Mouse (Mus musculus) G1E (cell line): Measurements from ENCODE around the gene Map3k13. TPM values are rescaled to one million over a fixed set of nuclear protein-coding genes. Genes with fewer than 3 reads are reported as not detected.

Experiments
- ATAC-seq: 2 replicates; pipeline ENCODE4 v1.8.0; 2016; ENCODE audit warnings: mild to moderate bottlenecking; ENCODE audit not compliant: insufficient number of reproducible peaks, poor library complexity, low FRiP score, severe bottlenecking; ENCODE audit errors: extremely low read depth
- DNase-seq: peaks from one replicate; pipeline ENCODE4 v3.0.0; 2012; ENCODE audit warnings: low spot score
- H3K27me3 ChIP-seq: 2 replicates; pipeline ENCODE4 v1.6.1; 2012; ENCODE audit warnings: mild to moderate bottlenecking, low read length, inconsistent platforms; ENCODE audit not compliant: insufficient read depth
- H3K36me3 ChIP-seq: replicated peaks from 2 replicates; pipeline ENCODE3; 2012; ENCODE audit warnings: mild to moderate bottlenecking, inconsistent platforms
- H3K4me1 ChIP-seq: 2 replicates; pipeline ENCODE4 v1.6.1; 2012; ENCODE audit warnings: low read depth, low read length, inconsistent platforms, mixed read lengths; ENCODE audit not compliant: insufficient read depth
- H3K4me3 ChIP-seq: 2 replicates; pipeline ENCODE4 v1.5.1; 2012; ENCODE audit warnings: low read depth, mild to moderate bottlenecking, inconsistent platforms, low read length, moderate library complexity, mixed read lengths
- H3K9me3 ChIP-seq: replicated peaks from 2 replicates; pipeline ENCODE4 v1.6.1; 2012; ENCODE audit warnings: inconsistent platforms
- CTCF ChIP-seq: IDR thresholded peaks from 2 replicates; pipeline ENCODE4 v1.5.1; 2012; ENCODE audit warnings: low read depth, low read length, inconsistent platforms, mixed read lengths
- GATA1 ChIP-seq: IDR thresholded peaks from 2 replicates; pipeline ENCODE4 v1.6.1; 2012; ENCODE audit warnings: borderline replicate concordance, low read length, inconsistent platforms, mixed read lengths
- GATA2 ChIP-seq: IDR thresholded peaks from 2 replicates; pipeline ENCODE4 v1.6.1; 2012; ENCODE audit warnings: low read depth, low read length, inconsistent platforms, borderline replicate concordance
- POLR2AphosphoS5 ChIP-seq: IDR thresholded peaks from 2 replicates; pipeline ENCODE4 v1.6.1; 2012; ENCODE audit warnings: low read depth, low read length, inconsistent platforms; ENCODE audit not compliant: insufficient replicate concordance
- TAL1 ChIP-seq: conservative IDR thresholded peaks from 2 replicates; pipeline ENCODE4 v1.6.1; 2012; ENCODE audit warnings: low read depth, low read length, inconsistent platforms, mixed read lengths
- polyA plus RNA-seq: library from polyadenylated mRNA; stranded (reverse); fragments of >175 nt; gene quantifications from 2 replicates; pipeline ENCODE4 v1.2.3, GENCODE M21; 2012
- total RNA-seq, 2 experiments: library from RNA; stranded (forward) in 1 of 2; stranded (reverse) in 1 of 2; fragments of 200-1000 nt in 1 of 2; fragments of >200 nt in 1 of 2; fragmentation: Nextera tagmentation in 1 of 2; gene quantifications; 2 replicates each; pipeline ENCODE4 v1.2.3; 2014 to 2017

The Map3k13 gene
- total and polyA plus RNA-seq, 3 experiments, result 0.01 to 0.45 (median 0.16) TPM

GRCm38 (mm10) chr16:21971446-21971845, 177.3 kb downstream of the Map3k13 start:
- Histone ChIP-seq H3K4me3 (no peak overlapping the region), H3K36me3 (no peaks in the 10 kb centered on the region), H3K4me1 (no peaks in the 10 kb centered on the region), H3K27me3 (peaks cover 13% of the 10 kb centered on the region; the same call in 1 of the 2 replicates), H3K9me3 (no peaks in the 10 kb centered on the region)
- ATAC-seq (no peak), DNase-seq (no peak)
- no peak for TF ChIP-seq CTCF
- no peak for TF ChIP-seq TAL1
- no peak for TF ChIP-seq GATA2
- no peak for TF ChIP-seq POLR2AphosphoS5
- no peak for TF ChIP-seq GATA1

DNA sequence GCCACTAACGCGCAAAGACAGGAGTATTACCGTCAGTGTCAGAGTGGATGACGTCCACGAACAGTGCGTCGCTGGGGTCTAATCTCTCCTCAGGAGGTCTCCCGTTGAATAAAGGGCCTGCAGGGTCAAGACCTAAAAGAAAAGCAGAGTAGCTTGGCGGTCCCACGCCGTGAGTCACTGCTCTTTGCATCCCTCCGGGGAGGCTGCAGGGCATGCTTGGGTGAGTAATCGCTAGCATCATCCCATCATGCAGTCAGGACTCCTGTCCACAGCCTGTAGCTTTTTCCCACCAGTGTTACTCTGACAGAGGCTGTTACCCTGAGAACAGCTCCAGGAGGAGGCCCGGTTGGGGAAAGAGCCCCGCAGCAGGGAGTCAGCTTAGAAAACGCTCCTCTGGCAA, 182.1 kb downstream of the Map3k13 start:
- ATAC-seq (no peak), DNase-seq (no peak)
- no peaks in the 10 kb centered on the region for H3K4me1 ChIP-seq
- no peaks in the 10 kb centered on the region for H3K9me3 ChIP-seq
- no peaks in the 10 kb centered on the region for H3K36me3 ChIP-seq
- TF ChIP-seq POLR2AphosphoS5, result no peak
- no peak for TF ChIP-seq GATA1
- no peak for TF ChIP-seq TAL1
- TF ChIP-seq GATA2, result no peak
- no peak for TF ChIP-seq CTCF
- H3K4me3 ChIP-seq, result no peak overlapping the region
- H3K27me3 ChIP-seq, result peaks cover 40% of the 10 kb centered on the region

DNA sequence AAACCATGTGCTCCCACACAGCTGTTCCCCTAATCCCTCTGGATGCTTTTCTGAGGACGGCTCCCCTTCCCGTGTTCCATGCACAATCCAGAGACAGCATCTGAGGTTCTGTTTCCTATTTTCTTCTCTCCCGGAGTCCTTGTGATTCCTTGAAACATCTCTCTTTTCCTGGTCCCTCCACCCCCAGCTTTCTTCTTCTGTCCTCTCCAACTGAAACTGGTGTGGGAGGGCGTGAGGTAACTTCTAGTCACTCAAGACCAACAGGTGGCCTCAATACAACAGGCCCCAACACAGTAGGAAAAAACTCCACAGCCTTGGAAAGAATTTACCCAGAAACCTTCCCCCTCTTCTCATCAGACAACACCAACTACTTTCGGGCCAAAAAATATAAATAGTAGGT, 183.2 kb downstream of the Map3k13 start:
- Histone ChIP-seq H3K4me1 (no peaks in the 10 kb centered on the region), H3K27me3 (peaks cover 40% of the 10 kb centered on the region), H3K4me3 (no peak overlapping the region), H3K9me3 (no peaks in the 10 kb centered on the region), H3K36me3 (no peaks in the 10 kb centered on the region)
- no peak for ATAC-seq
- TF ChIP-seq GATA1, result no peak
- TF ChIP-seq CTCF, result no peak
- DNase-seq, result no peak

Other genes starting within 250 kb of the Map3k13 start
- gene 2510009E07Rik, start 99.7 kb upstream of the Map3k13 start, total RNA-seq (2014; fragmentation: Nextera tagmentation), result not detected in 2 replicates
- 0.27 and 0.41 TPM in 2 replicates for gene 2510009E07Rik, start 99.7 kb upstream of the Map3k13 start, total RNA-seq (2017)
- not detected in 2 replicates for gene 2510009E07Rik, start 99.7 kb upstream of the Map3k13 start, polyA plus RNA-seq
- gene Ehhadh, start 6.5 kb upstream of the Map3k13 start, total RNA-seq (2014; fragmentation: Nextera tagmentation), result not detected in 2 replicates
- 0.11 TPM in 1 of 2 replicates, not detected in the other for gene Ehhadh, start 6.5 kb upstream of the Map3k13 start, total RNA-seq (2017)
- 0.01 TPM in 1 of 2 replicates, not detected in the other for gene Ehhadh, start 6.5 kb upstream of the Map3k13 start, polyA plus RNA-seq
- 7.4 and 9.0 TPM in 2 replicates for gene Tmem41a, start 153.2 kb downstream of the Map3k13 start, total RNA-seq (2014; fragmentation: Nextera tagmentation)
- gene Tmem41a, start 153.2 kb downstream of the Map3k13 start, total RNA-seq (2017), result 3.7 and 3.8 TPM in 2 replicates
- gene Tmem41a, start 153.2 kb downstream of the Map3k13 start, polyA plus RNA-seq, result 1.2 and 1.7 TPM in 2 replicates
- gene Liph, start 201.3 kb downstream of the Map3k13 start, total RNA-seq (2014; fragmentation: Nextera tagmentation), result not detected in 2 replicates
- 0.11 TPM in 1 of 2 replicates, not detected in the other for gene Liph, start 201.3 kb downstream of the Map3k13 start, total RNA-seq (2017)
- gene Liph, start 201.3 kb downstream of the Map3k13 start, polyA plus RNA-seq, result not detected in 2 replicates
- gene Senp2, start 215.1 kb downstream of the Map3k13 start, total RNA-seq (2014; fragmentation: Nextera tagmentation), result 104 and 111 TPM in 2 replicates
- 34.6 and 45.1 TPM in 2 replicates for gene Senp2, start 215.1 kb downstream of the Map3k13 start, total RNA-seq (2017)
- 15.6 and 16.3 TPM in 2 replicates for gene Senp2, start 215.1 kb downstream of the Map3k13 start, polyA plus RNA-seq